Mouse (Mus musculus) embryo, embryonic 11 days (tissue): ENCODE data around the gene Tasp1.
"Not testable (repeated sequence)": the region's sequence is repeated elsewhere in the genome, so short reads cannot be mapped to it uniquely, and the experiment has no call there.

Source experiments
- DNase-seq: peaks from one replicate; pipeline ENCODE4 v3.0.0-alpha.2; 2015

Tasp1 gene

GRCm38 (mm10) chr2:140066353-140067314 lies at the start of gene Tasp1:
TSS of gene Tasp1 (minus strand) at chr2:140066805.
- peak; percentile 97 for DNase-seq

- no peak for DNase-seq
Observed at GRCm38 (mm10) chr2:140113851-140114250, 47.2 kb upstream of the Tasp1 start.

GRCm38 (mm10) chr2:140108945-140109344 lies 42.3 kb upstream of the Tasp1 start:
- no peak for DNase-seq

- no peak for DNase-seq
Observed at GRCm38 (mm10) chr2:140107641-140108040, 41.0 kb upstream of the Tasp1 start.

- DNase-seq = no peak
Observed at GRCm38 (mm10) chr2:140104951-140105350, 38.3 kb upstream of the Tasp1 start.

- no peak for DNase-seq
Observed at GRCm38 (mm10) chr2:140100551-140101474, 34.2 kb upstream of the Tasp1 start.

- no peak for DNase-seq
Observed at GRCm38 (mm10) chr2:140099971-140100370, 33.4 kb upstream of the Tasp1 start.

GRCm38 (mm10) chr2:140097131-140097591 lies 30.6 kb upstream of the Tasp1 start:
- DNase-seq = no peak

- no peak for DNase-seq
Observed at GRCm38 (mm10) chr2:140096034-140096433, 29.4 kb upstream of the Tasp1 start.

GRCm38 (mm10) chr2:140093433-140093832 lies 26.8 kb upstream of the Tasp1 start:
- DNase-seq = no peak

- no peak for DNase-seq
Observed at GRCm38 (mm10) chr2:140084245-140084644, 17.6 kb upstream of the Tasp1 start.

- no peak for DNase-seq
Observed at GRCm38 (mm10) chr2:140080747-140081577, 14.4 kb upstream of the Tasp1 start.

GRCm38 (mm10) chr2:140079284-140079683 lies 12.7 kb upstream of the Tasp1 start:
- DNase-seq = not testable (repeated sequence)

GRCm38 (mm10) chr2:140078600-140079280 lies 12.1 kb upstream of the Tasp1 start:
- DNase-seq = no peak

- peak; percentile 9 for DNase-seq
Observed at GRCm38 (mm10) chr2:140077476-140077875, 10.9 kb upstream of the Tasp1 start.

- no peak for DNase-seq
Observed at GRCm38 (mm10) chr2:140075150-140075549, 8.5 kb upstream of the Tasp1 start.

GRCm38 (mm10) chr2:140067516-140067915 lies 911 bp upstream of the Tasp1 start:
- DNase-seq = no peak

- DNase-seq = peak; percentile 11
Observed at GRCm38 (mm10) chr2:140065676-140066075, 929 bp downstream of the Tasp1 start.

- no peak for DNase-seq
Observed at GRCm38 (mm10) chr2:140061481-140061880, 5.1 kb downstream of the Tasp1 start.

- no peak for DNase-seq
Observed at GRCm38 (mm10) chr2:140060092-140060867, 6.3 kb downstream of the Tasp1 start.

GRCm38 (mm10) chr2:140058125-140058524 lies 8.5 kb downstream of the Tasp1 start:
- DNase-seq = no peak
